Mouse (Mus musculus): ENCODE measurements around the gene Tcaf3. TPM values are rescaled to one million over a fixed set of nuclear protein-coding genes. Genes with fewer than 3 reads are reported as not detected.

The Tcaf3 gene
- total RNA-seq (2017) = not detected in 3 replicates

GRCm38 (mm10) chr6:42597592-42597991 is at the start of gene Tcaf3:
Tcaf3 (minus strand) TSS chr6:42597692.
- no peak for ATAC-seq (replicated peaks; ENCODE audit: insufficient number of reproducible peaks, low FRiP score, low TSS enrichment, poor library complexity, severe bottlenecking)

GRCm38 (mm10) chr6:42644912-42645549 is 47.5 kb upstream of the Tcaf3 start, which contains the start of gene Tcaf2:
Tcaf2 (minus strand) TSS chr6:42645254.
- ATAC-seq (replicated peaks; ENCODE audit: insufficient number of reproducible peaks, low FRiP score, low TSS enrichment, poor library complexity, severe bottlenecking) = no peak

- ATAC-seq (replicated peaks; ENCODE audit: insufficient number of reproducible peaks, low FRiP score, low TSS enrichment, poor library complexity, severe bottlenecking) = no peak
These were observed 36.9 kb upstream of the Tcaf3 start for GRCm38 (mm10) chr6:42634393-42634792.

GRCm38 (mm10) chr6:42631395-42631794 is 33.9 kb upstream of the Tcaf3 start:
- no peak for ATAC-seq (replicated peaks; ENCODE audit: insufficient number of reproducible peaks, low FRiP score, low TSS enrichment, poor library complexity, severe bottlenecking)

- ATAC-seq (replicated peaks; ENCODE audit: insufficient number of reproducible peaks, low FRiP score, low TSS enrichment, poor library complexity, severe bottlenecking) = no peak
These were observed 19.4 kb upstream of the Tcaf3 start for GRCm38 (mm10) chr6:42616904-42617303.

- ATAC-seq (replicated peaks; ENCODE audit: insufficient number of reproducible peaks, low FRiP score, low TSS enrichment, poor library complexity, severe bottlenecking) = no peak
These were observed 14.7 kb upstream of the Tcaf3 start for GRCm38 (mm10) chr6:42612218-42612617.

GRCm38 (mm10) chr6:42610954-42611522 is 13.5 kb upstream of the Tcaf3 start:
- ATAC-seq (replicated peaks; ENCODE audit: insufficient number of reproducible peaks, low FRiP score, low TSS enrichment, poor library complexity, severe bottlenecking) = no peak

- ATAC-seq (replicated peaks; ENCODE audit: insufficient number of reproducible peaks, low FRiP score, low TSS enrichment, poor library complexity, severe bottlenecking) = no peak
These were observed 4.2 kb downstream of the Tcaf3 start for GRCm38 (mm10) chr6:42593138-42593882.

- no peak for ATAC-seq (replicated peaks; ENCODE audit: insufficient number of reproducible peaks, low FRiP score, low TSS enrichment, poor library complexity, severe bottlenecking)
These were observed 10.9 kb downstream of the Tcaf3 start for GRCm38 (mm10) chr6:42586569-42586968.

- ATAC-seq (replicated peaks; ENCODE audit: insufficient number of reproducible peaks, low FRiP score, low TSS enrichment, poor library complexity, severe bottlenecking) = no peak
These were observed 14.0 kb downstream of the Tcaf3 start for GRCm38 (mm10) chr6:42583488-42583872.

- no peak for ATAC-seq (replicated peaks; ENCODE audit: insufficient number of reproducible peaks, low FRiP score, low TSS enrichment, poor library complexity, severe bottlenecking)
These were observed 14.6 kb downstream of the Tcaf3 start for GRCm38 (mm10) chr6:42582741-42583487.

GRCm38 (mm10) chr6:42578678-42579077 is 18.8 kb downstream of the Tcaf3 start:
- no peak for ATAC-seq (replicated peaks; ENCODE audit: insufficient number of reproducible peaks, low FRiP score, low TSS enrichment, poor library complexity, severe bottlenecking)

GRCm38 (mm10) chr6:42577433-42577832 is 20.1 kb downstream of the Tcaf3 start:
- ATAC-seq (replicated peaks; ENCODE audit: insufficient number of reproducible peaks, low FRiP score, low TSS enrichment, poor library complexity, severe bottlenecking) = no peak

- ATAC-seq (replicated peaks; ENCODE audit: insufficient number of reproducible peaks, low FRiP score, low TSS enrichment, poor library complexity, severe bottlenecking) = no peak
These were observed 29.3 kb downstream of the Tcaf3 start for GRCm38 (mm10) chr6:42568205-42568604.

GRCm38 (mm10) chr6:42566076-42566598 is 31.4 kb downstream of the Tcaf3 start:
- ATAC-seq (replicated peaks; ENCODE audit: insufficient number of reproducible peaks, low FRiP score, low TSS enrichment, poor library complexity, severe bottlenecking) = no peak

- ATAC-seq (replicated peaks; ENCODE audit: insufficient number of reproducible peaks, low FRiP score, low TSS enrichment, poor library complexity, severe bottlenecking) = no peak
These were observed 35.2 kb downstream of the Tcaf3 start for GRCm38 (mm10) chr6:42562280-42562679.

GRCm38 (mm10) chr6:42560885-42561284 is 36.6 kb downstream of the Tcaf3 start:
- ATAC-seq (replicated peaks; ENCODE audit: insufficient number of reproducible peaks, low FRiP score, low TSS enrichment, poor library complexity, severe bottlenecking) = no peak

GRCm38 (mm10) chr6:42558641-42559040 is 38.9 kb downstream of the Tcaf3 start:
- ATAC-seq (replicated peaks; ENCODE audit: insufficient number of reproducible peaks, low FRiP score, low TSS enrichment, poor library complexity, severe bottlenecking) = no peak

GRCm38 (mm10) chr6:42547461-42547860 is 50.0 kb downstream of the Tcaf3 start, which contains the start of gene Olfr455:
Olfr455 (minus strand) TSS chr6:42547587.
- ATAC-seq (replicated peaks; ENCODE audit: insufficient number of reproducible peaks, low FRiP score, low TSS enrichment, poor library complexity, severe bottlenecking) = no peak

Data from monocyte, adult 5-6 weeks (primary cell).